Mouse (Mus musculus) cerebellum, adult 2 months (tissue): ENCODE data around the gene Ptcd3. TPM values are rescaled to one million over a fixed set of nuclear protein-coding genes. Genes with fewer than 3 reads are reported as not detected.
"Not testable (repeated sequence)": the region's sequence is repeated elsewhere in the genome, so short reads cannot be mapped to it uniquely, and the experiment has no call there.

ENCODE experiments used
- DNase-seq, 2 experiments: peaks; one replicate each; pipeline ENCODE4 v3.0.0; 2021
- H3K27ac ChIP-seq: fragments of 200-500 bp; 2 replicates; pipeline ENCODE4 v1.5.1; 2012; ENCODE audit warnings: low read length, control low read depth, inconsistent platforms; ENCODE audit not compliant: insufficient read depth
- H3K27me3 ChIP-seq: fragments of 200-500 bp; 2 replicates; pipeline ENCODE4 v1.6.1; 2012; ENCODE audit warnings: inconsistent platforms, mild to moderate bottlenecking, low read length, moderate library complexity; ENCODE audit not compliant: control insufficient read depth, insufficient read depth
- H3K4me1 ChIP-seq: fragments of 200-500 bp; 2 replicates; pipeline ENCODE4 v1.6.1; 2011; ENCODE audit warnings: low read length; ENCODE audit not compliant: control insufficient read depth, insufficient read depth
- H3K4me3 ChIP-seq: fragments of 200-500 bp; replicated peaks from 2 replicates; pipeline ENCODE3; 2011; ENCODE audit warnings: mild to moderate bottlenecking, low read depth, low read length, control low read depth; ENCODE audit not compliant: insufficient read depth
- CTCF ChIP-seq: fragments of 200-500 bp; IDR thresholded peaks from 2 replicates; pipeline ENCODE4 v1.5.1; 2011; ENCODE audit warnings: low read depth, mild to moderate bottlenecking, control low read depth, low read length, moderate library complexity, borderline replicate concordance; ENCODE audit not compliant: insufficient read depth
- POLR2A ChIP-seq: fragments of 200-500 bp; IDR thresholded peaks from 2 replicates; pipeline ENCODE4 v1.6.1; 2011; ENCODE audit warnings: low read length, control low read depth, borderline replicate concordance; ENCODE audit not compliant: insufficient read depth
- whole genome bisulfite sequencing: fragments of 180-500 bp; shearing (Covaris S2); methylation state at CpG from one replicate; pipeline ENCODE4 v1.1.7; 2018; 5-methylcytosine and 5-hydroxymethylcytosine counted together
- polyA plus RNA-seq: library from polyadenylated mRNA; depleted of rRNA; stranded (reverse); fragments of >200 nt; gene quantifications from 2 replicates; pipeline ENCODE4 v1.2.3, GENCODE M21; 2012

Ptcd3 gene
- polyA plus RNA-seq, 1 experiment = 64.1 TPM

DNA sequence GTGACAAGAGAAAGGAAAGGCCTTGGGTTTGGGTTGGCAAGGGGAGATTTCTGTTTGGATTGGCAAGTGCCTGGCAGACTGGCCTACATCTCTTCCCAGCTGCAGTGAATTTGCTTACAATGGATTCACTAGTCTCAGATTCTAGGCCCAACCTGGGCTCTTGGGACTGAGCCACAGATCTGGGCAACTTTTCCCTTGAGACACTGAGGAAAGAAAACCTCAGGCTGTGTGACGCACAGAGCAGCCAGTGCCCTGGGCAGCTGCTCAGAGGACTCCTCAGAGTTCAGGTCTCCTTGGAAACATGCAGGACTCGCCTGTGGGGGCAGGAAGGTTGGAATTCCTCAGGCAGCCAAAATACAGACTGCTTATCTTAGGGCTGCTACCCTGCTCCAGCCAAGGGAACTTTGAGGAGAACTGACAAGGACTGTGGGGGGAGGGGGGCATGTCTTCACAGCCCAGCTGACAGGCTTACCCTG, 25.6 kb upstream of the Ptcd3 start:
- Histone ChIP-seq H3K27ac (no peak overlapping the region), H3K4me3 (no peak overlapping the region), H3K27me3 (no peaks in the 10 kb centered on the region), H3K4me1 (no peaks in the 10 kb centered on the region)
- TF ChIP-seq CTCF (no peak), POLR2A (no peak)
- peak in 1 of 2 experiments; percentile 22 for DNase-seq
- WGBS = 38% methylated on average over 2 of the region's 2 CpGs

DNA sequence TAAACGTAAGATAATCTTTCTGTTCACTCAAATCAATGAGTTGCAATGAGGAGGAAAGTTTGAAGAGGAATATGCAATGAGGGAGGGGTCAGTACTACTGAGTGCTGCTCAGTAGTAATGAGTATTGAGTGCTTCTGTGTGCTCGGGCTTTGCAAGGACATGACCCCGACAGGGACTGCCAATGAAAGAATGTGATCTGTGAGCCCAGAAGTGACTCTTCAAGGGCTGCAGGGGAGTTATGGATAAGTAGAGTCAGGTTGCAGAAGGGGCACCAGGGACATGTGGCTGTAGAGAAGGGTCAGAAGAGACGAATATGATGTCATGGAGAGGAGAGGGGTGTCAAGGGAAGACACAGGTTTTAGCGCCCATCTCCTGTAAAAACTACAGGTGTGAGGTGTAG, 23.8 kb upstream of the Ptcd3 start:
- no peak overlapping the region for H3K4me3 ChIP-seq
- no peak overlapping the region for H3K27ac ChIP-seq
- no peaks in the 10 kb centered on the region for H3K4me1 ChIP-seq
- WGBS = 90% methylated on average over 5 of the region's 5 CpGs
- no peaks in the 10 kb centered on the region for H3K27me3 ChIP-seq
- DNase-seq = no peak
- TF ChIP-seq POLR2A (no peak), CTCF (no peak)

DNA sequence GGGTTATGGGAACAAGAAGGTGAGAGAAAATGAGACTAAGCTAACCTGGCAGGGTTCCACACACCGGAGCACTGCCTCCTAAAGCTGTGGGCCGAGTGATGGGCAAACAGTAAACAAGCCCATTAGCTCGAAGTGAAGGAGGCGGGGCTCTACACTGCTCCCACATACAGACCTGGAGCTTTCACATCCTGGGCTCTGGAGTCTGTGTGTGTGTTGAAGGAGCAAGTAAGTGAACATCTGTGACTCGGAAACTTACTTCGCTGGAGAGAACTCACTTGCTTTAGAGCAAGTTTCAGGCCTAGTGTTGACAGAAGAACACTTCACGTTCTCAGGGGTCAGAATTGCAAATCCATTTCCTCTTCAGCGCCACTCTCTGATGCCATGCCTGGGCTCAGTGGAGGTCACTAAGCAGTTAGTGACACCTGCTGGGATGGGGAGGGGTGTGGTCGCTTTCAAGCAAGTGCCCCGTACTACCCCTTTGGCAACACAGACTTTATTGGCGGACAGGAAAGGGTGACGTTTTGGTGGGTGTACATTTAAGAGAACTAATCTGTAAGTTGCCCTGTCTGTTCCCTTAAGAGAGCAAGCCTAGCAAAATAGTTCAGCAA, 22.4 kb upstream of the Ptcd3 start:
- Histone ChIP-seq H3K4me3 (no peak overlapping the region), H3K27me3 (no peaks in the 10 kb centered on the region), H3K27ac (no peak overlapping the region), H3K4me1 (no peaks in the 10 kb centered on the region)
- DNase-seq = no peak
- TF ChIP-seq POLR2A = no peak
- no peak for TF ChIP-seq CTCF
- 84% methylated on average over 12 of the region's 12 CpGs for WGBS

DNA sequence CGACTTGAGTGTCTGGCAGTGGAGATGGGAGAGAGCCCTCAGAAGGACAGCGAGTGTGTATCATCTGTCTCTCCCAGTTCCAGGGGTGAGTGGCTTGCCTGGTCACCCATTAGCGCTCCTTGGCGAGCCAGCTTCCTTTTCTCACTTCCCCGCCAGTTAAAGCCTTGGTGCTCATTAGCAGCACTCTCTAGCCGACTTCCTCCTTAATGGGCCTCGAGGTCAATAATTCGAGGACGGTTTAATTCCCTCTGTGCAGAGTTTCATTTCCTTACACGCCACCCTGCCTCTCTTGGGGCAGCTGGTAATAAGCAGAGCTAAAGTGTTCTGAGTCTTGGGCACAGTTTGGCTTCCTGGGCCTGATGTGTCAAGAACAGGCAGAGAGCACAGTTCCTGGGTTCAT, 21.5 kb upstream of the Ptcd3 start:
- Histone ChIP-seq H3K4me3 (no peak overlapping the region), H3K27ac (no peak overlapping the region), H3K27me3 (no peaks in the 10 kb centered on the region), H3K4me1 (no peaks in the 10 kb centered on the region)
- TF ChIP-seq CTCF = no peak
- DNase-seq = no peak
- 96% methylated on average over 10 of the region's 10 CpGs for WGBS

DNA sequence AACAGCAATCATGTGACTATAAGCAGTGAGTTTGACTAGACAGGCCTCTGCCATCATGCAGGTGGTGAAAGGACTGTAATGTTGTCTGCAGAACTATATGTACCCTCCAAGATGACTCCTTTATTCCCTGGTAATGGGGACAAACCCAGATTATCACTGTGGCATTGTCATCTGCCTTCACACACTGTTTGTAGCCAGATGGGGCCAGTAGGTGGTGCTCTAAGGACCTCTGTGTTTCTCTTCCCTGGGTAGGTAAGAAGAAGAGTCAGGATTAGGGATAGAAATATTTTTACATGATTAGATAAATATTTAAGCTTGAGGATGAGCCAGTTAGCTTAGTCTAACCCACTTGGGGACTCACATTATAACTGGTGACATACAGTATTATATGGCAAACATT, 19.4 kb upstream of the Ptcd3 start:
- Histone ChIP-seq H3K4me1 (no peaks in the 10 kb centered on the region), H3K4me3 (no peak overlapping the region), H3K27me3 (no peaks in the 10 kb centered on the region), H3K27ac (no peak overlapping the region)
- peak; percentile 70 to 77 for DNase-seq
- no peak for TF ChIP-seq POLR2A
- peak; percentile 86 for TF ChIP-seq CTCF

DNA sequence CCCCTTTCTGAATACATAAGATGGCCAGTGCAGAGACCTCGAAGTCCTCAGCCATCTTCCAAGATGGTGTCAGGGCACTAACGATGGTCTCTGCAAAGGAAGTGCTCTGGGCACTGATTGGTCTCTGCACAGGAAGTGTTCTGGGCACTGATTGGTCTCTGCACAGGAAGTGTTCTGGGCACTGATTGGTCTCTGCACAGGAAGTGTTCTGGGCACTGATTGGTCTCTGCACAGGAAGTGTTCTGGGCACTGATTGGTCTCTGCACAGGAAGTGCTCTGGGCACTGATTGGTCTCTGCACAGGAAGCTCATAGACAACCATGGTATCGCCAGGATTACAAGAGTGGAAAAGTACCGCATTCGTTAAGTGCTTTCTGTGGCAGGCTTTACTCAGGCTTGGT, 16.7 kb upstream of the Ptcd3 start:
- H3K4me1 ChIP-seq, H3K4me3 ChIP-seq, H3K27me3 ChIP-seq, H3K27ac ChIP-seq, DNase-seq: not testable (repeated sequence)
- WGBS = 92% methylated on average over 5 of the region's 5 CpGs

DNA sequence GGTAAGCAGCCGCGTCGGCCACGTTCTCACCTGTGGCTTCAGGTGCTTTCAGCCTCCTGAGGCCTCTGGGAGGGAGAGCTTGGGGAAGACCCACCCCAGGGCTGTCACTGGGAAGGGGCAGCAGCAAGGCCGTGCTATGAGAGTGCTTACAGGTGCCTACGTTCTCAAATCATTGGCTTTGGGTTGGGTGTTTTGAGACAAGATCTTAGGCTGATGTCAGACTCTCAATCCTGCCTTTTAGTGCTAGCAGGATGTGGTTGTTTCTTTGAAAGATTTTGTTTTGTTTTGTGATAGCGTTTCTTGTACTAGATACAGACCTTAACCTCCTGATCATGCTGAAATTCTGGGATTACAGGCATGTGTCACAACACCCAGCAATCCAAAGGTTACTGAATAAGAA, 12.2 kb upstream of the Ptcd3 start:
- H3K27me3 ChIP-seq = no peaks in the 10 kb centered on the region
- H3K4me1 ChIP-seq = no peaks in the 10 kb centered on the region
- WGBS = 95% methylated on average over 7 of the region's 7 CpGs
- H3K4me3 ChIP-seq = no peak overlapping the region
- no peak for DNase-seq
- H3K27ac ChIP-seq = no peak overlapping the region
- TF ChIP-seq CTCF = no peak

DNA sequence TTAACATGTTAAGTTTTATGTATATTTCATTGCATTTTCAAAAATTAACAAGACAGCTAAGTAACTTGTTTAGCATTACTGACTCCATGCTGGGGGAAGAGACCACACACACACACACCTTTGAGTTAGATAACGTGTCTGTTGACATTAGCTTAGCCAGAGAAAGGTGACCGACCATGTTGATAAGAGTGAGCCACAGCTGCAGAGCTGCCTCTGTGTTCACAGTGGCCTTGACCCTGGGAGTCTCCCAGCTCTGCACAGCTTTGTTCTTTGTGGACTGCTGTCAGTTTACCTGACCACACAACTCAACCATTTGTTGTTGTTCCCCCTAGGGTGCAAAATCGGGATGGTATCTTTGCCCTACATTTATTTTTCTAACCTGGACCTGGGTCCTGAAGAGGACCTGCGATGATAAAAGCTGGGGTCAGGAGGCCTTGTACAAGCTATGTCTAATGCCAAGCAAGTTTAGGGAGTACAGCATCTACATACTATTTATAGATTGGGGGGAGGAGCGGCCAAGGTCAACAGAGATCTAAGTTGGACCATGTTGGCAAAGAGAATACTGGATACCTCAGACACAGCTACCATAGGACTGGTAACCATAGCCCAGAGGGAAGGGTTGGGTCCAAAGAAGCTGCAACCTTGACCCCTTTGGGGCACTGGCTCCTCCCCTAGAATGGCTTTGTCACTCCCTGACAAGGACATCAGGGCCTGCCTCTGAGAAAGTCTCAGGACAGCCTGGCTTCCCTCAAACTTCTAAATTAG, 3.3 kb upstream of the Ptcd3 start:
- Histone ChIP-seq H3K4me1 (no peaks in the 10 kb centered on the region), H3K27ac (no peak overlapping the region), H3K27me3 (no peaks in the 10 kb centered on the region), H3K4me3 (no peak overlapping the region)
- TF ChIP-seq POLR2A (no peak), CTCF (no peak)
- no peak for DNase-seq
- 85% methylated on average over 5 of the region's 5 CpGs for WGBS
